Mouse (Mus musculus): ENCODE results near the gene Rps15a. TPM values are rescaled to one million over a fixed set of nuclear protein-coding genes. Genes with fewer than 3 reads are reported as not detected.

Gene Rps15a
- polyA plus RNA-seq, 1 experiment from 2014 or later, result 791 TPM

GRCm38 (mm10) chr7:118129430-118130041 is 13.5 kb upstream of the Rps15a start, which contains the start of gene Arl6ip1:
Arl6ip1 (minus strand) TSS chr7:118129662.
- Histone ChIP-seq H3K4me2 (ENCODE audit: low read depth, low read length) (peak within 1 kb of the TSS; percentile 78), H3K36me3 (ENCODE audit: control insufficient read depth, insufficient read depth, low read length) (peaks cover 7% of the 10 kb centered on the region), H3K9me3 (ENCODE audit: control insufficient read depth, low read length) (no peaks in the 10 kb centered on the region), H3K4me1 (replicated peaks; ENCODE audit: control insufficient read depth, insufficient read depth, low read length) (peaks cover 18% of the 10 kb centered on the region), H3K9ac (ENCODE audit: low read length) (peak within 1 kb of the TSS; percentile 96), H3K27ac (ENCODE audit: low read length) (peak within 1 kb of the TSS; percentile 95), H3K27me3 (ENCODE audit: control insufficient read depth, insufficient read depth, low read depth, low read length) (no peaks in the 10 kb centered on the region), H3K4me3 (ENCODE audit: low read length) (peak within 1 kb of the TSS; percentile 93)
- under 1% methylated on average over 39 of the region's 39 CpGs for WGBS
- ATAC-seq (ENCODE audit: low read depth), result peak; percentile 100

- H3K4me3 ChIP-seq (ENCODE audit: low read length), result peak overlapping the region; percentile 93
- H3K27ac ChIP-seq (ENCODE audit: low read length), result peak overlapping the region; percentile 95
- H3K9me3 ChIP-seq (ENCODE audit: control insufficient read depth, low read length), result no peaks in the 10 kb centered on the region
- ATAC-seq (ENCODE audit: low read depth), result peak; percentile 74
- H3K4me1 ChIP-seq (replicated peaks; ENCODE audit: control insufficient read depth, insufficient read depth, low read length), result peaks cover 18% of the 10 kb centered on the region
- peak overlapping the region; percentile 96 for H3K9ac ChIP-seq (ENCODE audit: low read length)
- H3K27me3 ChIP-seq (ENCODE audit: control insufficient read depth, insufficient read depth, low read depth, low read length), result no peaks in the 10 kb centered on the region
- peak overlapping the region; percentile 78 for H3K4me2 ChIP-seq (ENCODE audit: low read depth, low read length)
- H3K36me3 ChIP-seq (ENCODE audit: control insufficient read depth, insufficient read depth, low read length), result peaks cover 12% of the 10 kb centered on the region
- 0% methylated on average over 21 of the region's 21 CpGs for WGBS
Measured at GRCm38 (mm10) chr7:118128925-118129429, 13.0 kb upstream of the Rps15a start.

GRCm38 (mm10) chr7:118126219-118126875 is 10.4 kb upstream of the Rps15a start:
- 45% methylated on average over 11 of the region's 11 CpGs for WGBS
- Histone ChIP-seq H3K9ac (ENCODE audit: low read length) (peak overlapping the region; percentile 42; the same call in 1 of the 2 replicates), H3K4me3 (ENCODE audit: low read length) (peak overlapping the region; percentile 26; the same call in 1 of the 2 replicates), H3K4me2 (ENCODE audit: low read depth, low read length) (peak overlapping the region; percentile 78; the same call in 1 of the 2 replicates), H3K27ac (ENCODE audit: low read length) (no peak overlapping the region; the same call in 1 of the 2 replicates), H3K9me3 (ENCODE audit: control insufficient read depth, low read length) (no peaks in the 10 kb centered on the region), H3K4me1 (replicated peaks; ENCODE audit: control insufficient read depth, insufficient read depth, low read length) (peaks cover 18% of the 10 kb centered on the region), H3K27me3 (ENCODE audit: control insufficient read depth, insufficient read depth, low read depth, low read length) (no peaks in the 10 kb centered on the region), H3K36me3 (ENCODE audit: control insufficient read depth, insufficient read depth, low read length) (peaks cover 25% of the 10 kb centered on the region)
- no peak for ATAC-seq (ENCODE audit: low read depth)

- no peak for ATAC-seq (ENCODE audit: low read depth)
- H3K9me3 ChIP-seq (ENCODE audit: control insufficient read depth, low read length), result no peaks in the 10 kb centered on the region
- no peak overlapping the region for H3K4me2 ChIP-seq (ENCODE audit: low read depth, low read length)
Measured at GRCm38 (mm10) chr7:118125736-118126135, 9.7 kb upstream of the Rps15a start.

DNA sequence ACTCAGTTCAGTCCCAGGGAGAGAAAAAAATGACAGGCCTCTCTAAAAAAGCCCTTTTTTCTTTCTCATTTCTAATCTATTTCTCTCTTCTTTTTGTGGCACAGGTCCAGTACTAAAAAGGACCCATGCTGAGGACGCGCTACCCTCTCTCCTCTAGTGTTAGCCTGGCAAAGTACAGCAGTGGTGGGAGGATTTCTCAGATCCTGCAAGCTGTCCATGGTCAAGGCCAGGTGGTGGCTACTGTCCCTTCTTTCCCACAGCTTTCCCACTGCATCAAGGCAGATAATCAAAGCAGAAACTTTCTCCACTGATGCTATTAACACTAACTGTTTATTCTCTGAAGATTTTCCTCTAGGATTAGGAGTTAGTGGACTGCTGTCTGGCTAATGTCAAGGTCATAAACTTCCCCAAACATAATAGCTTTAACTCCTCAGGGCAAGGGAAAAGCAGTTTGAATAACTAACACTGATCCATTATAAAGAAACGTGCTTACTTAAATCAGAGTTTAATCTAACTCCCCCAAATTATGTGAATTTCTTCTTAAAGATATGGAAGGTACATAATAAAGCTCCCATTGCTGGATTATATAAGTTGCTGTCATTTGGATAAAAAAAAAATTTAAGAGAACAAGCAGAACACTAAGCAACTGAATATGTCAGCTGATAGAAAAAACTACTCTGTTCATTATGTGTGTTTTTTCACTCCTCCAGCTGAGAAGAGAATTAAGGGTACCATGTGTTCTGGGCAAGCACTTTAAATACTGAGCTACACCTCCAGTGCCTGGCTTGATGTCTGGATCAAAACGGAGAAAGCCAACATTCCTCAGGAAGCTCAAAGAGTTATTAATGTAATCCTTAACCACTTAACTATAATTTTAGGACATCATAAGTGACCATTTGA is 7.8 kb upstream of the Rps15a start:
- Histone ChIP-seq H3K4me3 (ENCODE audit: low read length) (no peak overlapping the region), H3K4me1 (replicated peaks; ENCODE audit: control insufficient read depth, insufficient read depth, low read length) (peaks cover 30% of the 10 kb centered on the region), H3K27ac (ENCODE audit: low read length) (no peak overlapping the region), H3K27me3 (ENCODE audit: control insufficient read depth, insufficient read depth, low read depth, low read length) (no peaks in the 10 kb centered on the region), H3K9me3 (ENCODE audit: control insufficient read depth, low read length) (no peaks in the 10 kb centered on the region), H3K9ac (ENCODE audit: low read length) (no peak overlapping the region), H3K4me2 (ENCODE audit: low read depth, low read length) (no peak overlapping the region), H3K36me3 (ENCODE audit: control insufficient read depth, insufficient read depth, low read length) (peaks cover 46% of the 10 kb centered on the region)
- ATAC-seq (ENCODE audit: low read depth), result no peak
- WGBS, result 84% methylated on average over 4 of the region's 4 CpGs

More at GRCm38 (mm10) chr7:118125736-118126135, 9.7 kb upstream of the Rps15a start:
- Histone ChIP-seq H3K27me3 (ENCODE audit: control insufficient read depth, insufficient read depth, low read depth, low read length) (no peaks in the 10 kb centered on the region), H3K9ac (ENCODE audit: low read length) (no peak overlapping the region), H3K36me3 (ENCODE audit: control insufficient read depth, insufficient read depth, low read length) (peaks cover 31% of the 10 kb centered on the region), H3K4me1 (replicated peaks; ENCODE audit: control insufficient read depth, insufficient read depth, low read length) (peaks cover 22% of the 10 kb centered on the region), H3K27ac (ENCODE audit: low read length) (no peak overlapping the region), H3K4me3 (ENCODE audit: low read length) (no peak overlapping the region)

- Histone ChIP-seq H3K4me1 (replicated peaks; ENCODE audit: control insufficient read depth, insufficient read depth, low read length) (peaks cover 24% of the 10 kb centered on the region), H3K4me2 (ENCODE audit: low read depth, low read length) (no peak overlapping the region), H3K27me3 (ENCODE audit: control insufficient read depth, insufficient read depth, low read depth, low read length) (no peaks in the 10 kb centered on the region), H3K4me3 (ENCODE audit: low read length) (no peak overlapping the region), H3K27ac (ENCODE audit: low read length) (no peak overlapping the region), H3K9ac (ENCODE audit: low read length) (no peak overlapping the region), H3K36me3 (ENCODE audit: control insufficient read depth, insufficient read depth, low read length) (peaks cover 51% of the 10 kb centered on the region), H3K9me3 (ENCODE audit: control insufficient read depth, low read length) (no peaks in the 10 kb centered on the region)
- no peak for ATAC-seq (ENCODE audit: low read depth)
- 96% methylated on average over 7 of the region's 7 CpGs for WGBS
Measured at GRCm38 (mm10) chr7:118122235-118122634, 6.2 kb upstream of the Rps15a start.

DNA sequence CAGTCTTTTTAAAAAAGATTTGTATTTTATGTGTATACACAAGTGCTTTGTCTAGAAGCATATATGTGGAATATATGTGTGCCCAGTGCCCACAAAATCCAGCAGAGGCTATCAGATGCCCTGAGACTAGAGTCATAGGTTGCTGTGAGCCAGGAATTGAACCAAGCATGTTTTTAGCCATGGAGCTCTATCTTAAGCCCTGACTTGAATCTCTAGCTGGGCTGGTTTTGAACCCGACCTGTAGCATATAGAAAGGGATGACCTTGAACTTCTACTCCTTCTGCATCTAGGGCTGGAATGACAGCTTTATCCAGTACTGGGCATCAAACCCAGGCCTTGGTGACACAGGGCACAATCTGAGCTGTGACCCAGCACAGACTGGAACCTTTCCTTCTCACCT is 4.7 kb upstream of the Rps15a start:
- Histone ChIP-seq H3K4me1 (replicated peaks; ENCODE audit: control insufficient read depth, insufficient read depth, low read length) (peaks cover 17% of the 10 kb centered on the region), H3K27me3 (ENCODE audit: control insufficient read depth, insufficient read depth, low read depth, low read length) (no peaks in the 10 kb centered on the region), H3K4me2 (ENCODE audit: low read depth, low read length) (no peak overlapping the region), H3K9me3 (ENCODE audit: control insufficient read depth, low read length) (no peaks in the 10 kb centered on the region), H3K9ac (ENCODE audit: low read length) (no peak overlapping the region), H3K4me3 (ENCODE audit: low read length) (no peak overlapping the region), H3K36me3 (ENCODE audit: control insufficient read depth, insufficient read depth, low read length) (peaks cover 47% of the 10 kb centered on the region), H3K27ac (ENCODE audit: low read length) (peak overlapping the region; percentile 95)
- no peak for ATAC-seq (ENCODE audit: low read depth)
- WGBS, result 71% methylated on average over 1 of the region's 1 CpGs

GRCm38 (mm10) chr7:118119946-118120345 is 4.0 kb upstream of the Rps15a start:
- 39% methylated on average over 5 of the region's 5 CpGs for WGBS
- H3K9me3 ChIP-seq (ENCODE audit: control insufficient read depth, low read length), result no peaks in the 10 kb centered on the region
- ATAC-seq (ENCODE audit: low read depth), result no peak
- no peak overlapping the region for H3K9ac ChIP-seq (ENCODE audit: low read length)
- H3K36me3 ChIP-seq (ENCODE audit: control insufficient read depth, insufficient read depth, low read length), result peaks cover 45% of the 10 kb centered on the region
- H3K27me3 ChIP-seq (ENCODE audit: control insufficient read depth, insufficient read depth, low read depth, low read length), result no peaks in the 10 kb centered on the region
- peak overlapping the region; percentile 95 for H3K27ac ChIP-seq (ENCODE audit: low read length)
- no peak overlapping the region for H3K4me2 ChIP-seq (ENCODE audit: low read depth, low read length)
- H3K4me1 ChIP-seq (replicated peaks; ENCODE audit: control insufficient read depth, insufficient read depth, low read length), result peaks cover 17% of the 10 kb centered on the region
- no peak overlapping the region for H3K4me3 ChIP-seq (ENCODE audit: low read length)

Data from lung, embryonic 16.5 days (tissue).